Mouse (Mus musculus) lung, adult 2 months (tissue): Measurements from ENCODE around the gene Gm42906. TPM values are rescaled to one million over a fixed set of nuclear protein-coding genes. Genes with fewer than 3 reads are reported as not detected.

Experiments used
- DNase-seq: peaks from one replicate; pipeline ENCODE4 v3.0.0; 2022
- H3K4me1 ChIP-seq: fragments of 200-500 bp; 2 replicates; pipeline ENCODE4 v1.6.1; 2011; ENCODE audit warnings: low read length; ENCODE audit not compliant: control insufficient read depth, insufficient read depth
- H3K4me3 ChIP-seq: fragments of 200-500 bp; replicated peaks from 2 replicates; pipeline ENCODE3; 2011; ENCODE audit warnings: low read depth, mild to moderate bottlenecking, control low read depth, low read length; ENCODE audit errors: extremely low read depth
- CTCF ChIP-seq: fragments of 200-500 bp; IDR thresholded peaks from 2 replicates; pipeline ENCODE4 v1.5.1; 2011; ENCODE audit warnings: mild to moderate bottlenecking, low read length, control low read depth; ENCODE audit not compliant: insufficient read depth
- POLR2A ChIP-seq: fragments of 200-500 bp; IDR thresholded peaks from 2 replicates; pipeline ENCODE4 v1.6.1; 2011; ENCODE audit warnings: low read depth, mild to moderate bottlenecking, control low read depth, low read length, borderline replicate concordance; ENCODE audit errors: extremely low read depth
- whole genome bisulfite sequencing: fragments of 180-500 bp; shearing (Covaris S2); methylation state at CpG from one replicate; pipeline ENCODE4 v1.1.7; 2018; 5-methylcytosine and 5-hydroxymethylcytosine counted together
- polyA plus RNA-seq: library from polyadenylated mRNA; depleted of rRNA; stranded (reverse); fragments of >200 nt; gene quantifications from 2 replicates; pipeline ENCODE4 v1.2.3, GENCODE M21; 2012; rRNA removed

The Gm42906 gene
- not detected in 2 replicates for polyA plus RNA-seq

- Histone ChIP-seq H3K4me3 (no peak within 1 kb of the TSS), H3K4me1 (peaks cover 2% of the 10 kb centered on the region; the same call in 1 of the 2 replicates)
- WGBS: 44% methylated on average over 3 of the region's 3 CpGs
- TF ChIP-seq POLR2A: no peak
- TF ChIP-seq CTCF: no peak
- DNase-seq: no peak
Measured at GRCm38 (mm10) chr5:151428113-151428756, at the start of gene Gm42906. Gm42906 (minus strand) TSS chr5:151428163.

DNA sequence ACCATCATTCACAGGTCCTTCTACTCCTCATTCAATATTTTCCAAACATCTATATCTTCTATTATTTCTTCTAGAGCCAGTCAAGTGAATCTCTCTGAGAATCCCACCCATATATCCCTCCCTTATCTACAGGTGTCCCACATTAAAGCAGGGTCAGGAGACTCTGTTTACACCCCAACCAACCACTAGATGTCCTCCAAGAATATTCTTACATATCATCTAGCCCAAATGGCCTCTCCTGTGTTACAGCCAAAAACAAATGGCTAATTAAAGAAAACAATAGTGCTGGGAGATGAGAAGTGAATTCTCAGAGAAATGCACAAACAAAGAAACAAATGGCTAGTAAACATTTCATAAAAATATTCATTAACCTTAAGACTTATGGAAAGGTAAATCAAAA is 17.7 kb upstream of the Gm42906 start:
- Histone ChIP-seq H3K4me1 (no peaks in the 10 kb centered on the region), H3K4me3 (no peak overlapping the region)
- no peak for DNase-seq
- no peak for TF ChIP-seq POLR2A
- no peak for TF ChIP-seq CTCF

DNA sequence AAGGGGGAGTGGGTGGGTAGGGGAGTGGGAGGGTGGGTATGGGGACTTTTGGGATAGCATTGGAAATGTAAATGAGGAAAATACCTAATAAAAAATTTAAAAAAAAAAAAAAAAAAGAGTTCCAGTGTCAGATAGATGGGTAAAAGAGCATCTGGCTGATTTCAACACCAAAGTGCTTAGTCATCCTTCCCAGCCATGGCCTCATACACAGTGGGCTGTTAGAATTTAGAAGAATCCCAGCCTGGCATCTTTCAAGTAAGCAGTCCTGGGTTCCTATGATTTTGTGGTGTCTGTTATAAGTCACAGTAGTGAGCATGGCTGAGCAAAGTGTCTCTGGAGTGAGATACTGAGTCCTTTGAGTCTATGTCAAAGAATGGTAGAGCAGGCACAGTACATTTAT is 7.1 kb upstream of the Gm42906 start:
- no peak for TF ChIP-seq POLR2A
- no peak for TF ChIP-seq CTCF
- DNase-seq: no peak

GRCm38 (mm10) chr5:151426466-151426865 is 1.5 kb downstream of the Gm42906 start:
- no peak for DNase-seq
- H3K4me1 ChIP-seq: peaks cover 5% of the 10 kb centered on the region
- no peak overlapping the region for H3K4me3 ChIP-seq
- TF ChIP-seq CTCF: no peak
- TF ChIP-seq POLR2A: no peak
- WGBS: 25% methylated on average over 3 of the region's 3 CpGs

More for the DNA sequence above, 7.1 kb upstream of the Gm42906 start:
- Histone ChIP-seq H3K4me3 (no peak overlapping the region), H3K4me1 (no peaks in the 10 kb centered on the region)

- Histone ChIP-seq H3K4me1 (peaks cover 5% of the 10 kb centered on the region), H3K4me3 (no peak overlapping the region)
- TF ChIP-seq CTCF (no peak), POLR2A (no peak)
- DNase-seq: no peak
- WGBS: 71% methylated on average over 6 of the region's 6 CpGs
Measured at GRCm38 (mm10) chr5:151422692-151423091, 5.3 kb downstream of the Gm42906 start.

DNA sequence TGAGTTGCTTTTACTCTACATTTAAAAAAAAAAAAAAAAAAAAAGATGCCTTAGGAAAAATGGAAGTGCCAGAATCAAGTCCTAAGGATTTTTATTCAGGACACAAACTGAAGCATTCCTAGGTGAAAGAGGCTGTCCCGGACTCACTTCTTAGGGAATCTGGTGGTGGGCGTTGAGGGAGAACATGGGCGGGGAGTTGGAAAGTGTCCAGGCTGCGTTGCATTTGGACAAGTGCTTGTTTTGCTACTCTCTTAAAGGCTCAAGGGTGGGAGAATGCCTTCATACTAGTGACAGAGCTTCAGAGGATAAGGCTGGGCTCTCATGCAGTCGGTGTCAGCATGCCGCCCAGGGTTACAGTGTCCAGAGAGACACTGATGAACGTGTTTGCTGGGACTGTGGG is 6.1 kb downstream of the Gm42906 start:
- Histone ChIP-seq H3K4me1 (peaks cover 5% of the 10 kb centered on the region), H3K4me3 (no peak overlapping the region)
- 41% methylated on average over 7 of the region's 7 CpGs for WGBS
- DNase-seq: no peak
- TF ChIP-seq CTCF (no peak), POLR2A (no peak)

DNA sequence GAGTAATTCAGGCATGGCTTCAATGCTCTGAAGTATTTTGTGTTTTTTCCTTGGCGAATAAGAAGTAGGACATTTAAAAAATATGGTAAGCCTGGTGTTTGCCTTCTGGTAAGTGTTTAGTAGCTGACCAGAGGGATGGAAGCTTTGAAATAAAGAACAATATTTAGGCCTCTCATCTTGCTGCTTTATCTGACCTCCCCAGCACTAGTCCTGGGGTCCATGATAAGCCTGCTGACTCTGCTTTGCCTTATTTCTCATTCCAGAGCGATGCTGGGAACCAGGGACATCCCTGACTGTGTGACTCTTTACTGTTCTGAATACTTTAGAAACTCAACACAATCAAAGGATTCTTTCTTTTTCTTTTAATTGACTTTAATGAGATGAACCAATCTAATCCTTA is 9.4 kb downstream of the Gm42906 start:
- Histone ChIP-seq H3K4me3 (no peak overlapping the region), H3K4me1 (peaks cover 3% of the 10 kb centered on the region)
- TF ChIP-seq POLR2A: no peak
- no peak for TF ChIP-seq CTCF
- no peak for DNase-seq
- WGBS: 88% methylated on average over 2 of the region's 2 CpGs

GRCm38 (mm10) chr5:151417421-151418038 is 10.4 kb downstream of the Gm42906 start:
- DNase-seq: no peak
- Histone ChIP-seq H3K4me3 (no peak overlapping the region), H3K4me1 (peaks cover 5% of the 10 kb centered on the region)
- no peak for TF ChIP-seq POLR2A
- 53% methylated on average over 2 of the region's 2 CpGs for WGBS

GRCm38 (mm10) chr5:151416988-151417387 is 11.0 kb downstream of the Gm42906 start:
- 24% methylated on average over 1 of the region's 1 CpGs for WGBS
- Histone ChIP-seq H3K4me3 (no peak overlapping the region), H3K4me1 (peaks cover 4% of the 10 kb centered on the region)
- TF ChIP-seq CTCF (no peak), POLR2A (no peak)
- DNase-seq: no peak

DNA sequence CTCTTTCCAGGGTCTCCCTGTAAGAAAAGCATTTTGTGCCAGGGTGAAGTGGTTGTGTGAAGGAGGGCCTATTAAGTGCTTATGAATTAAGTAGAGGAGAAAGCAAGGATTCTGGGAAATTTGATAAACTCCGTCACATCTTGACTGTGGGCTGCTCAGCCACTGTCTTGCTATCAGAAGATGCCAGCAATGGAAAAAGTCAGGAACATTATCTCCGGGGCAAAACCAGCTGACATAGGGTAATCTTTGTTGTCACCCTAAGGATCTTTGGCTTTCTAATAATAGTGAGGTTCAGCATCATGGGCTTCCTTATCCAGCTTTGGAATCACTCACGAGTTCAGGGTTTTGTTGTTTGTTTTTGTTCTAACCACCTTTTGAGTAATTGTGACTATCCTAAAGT is 14.3 kb downstream of the Gm42906 start:
- no peak for TF ChIP-seq CTCF
- TF ChIP-seq POLR2A: no peak
- WGBS: 43% methylated on average over 3 of the region's 3 CpGs

More for the DNA sequence above, 14.3 kb downstream of the Gm42906 start:
- DNase-seq: no peak
- H3K4me3 ChIP-seq: no peak overlapping the region
- peaks cover 8% of the 10 kb centered on the region; the same call in 1 of the 2 replicates for H3K4me1 ChIP-seq
